Mouse (Mus musculus): ENCODE measurements around the gene Dbr1. TPM values are rescaled to one million over a fixed set of nuclear protein-coding genes. Genes with fewer than 3 reads are reported as not detected.

The Dbr1 gene
- polyA plus RNA-seq, 1 experiment = 7.5 TPM

GRCm38 (mm10) chr9:99553049-99553448, 22.6 kb upstream of the Dbr1 start:
- Histone ChIP-seq H3K79me2 (ENCODE audit: control insufficient read depth, insufficient read depth) (peaks cover 69% of the 10 kb centered on the region), H3K36me3 (ENCODE audit: control insufficient read depth, insufficient read depth) (no peaks in the 10 kb centered on the region), H3K27me3 (ENCODE audit: control insufficient read depth, insufficient read depth, insufficient read length) (no peaks in the 10 kb centered on the region), H3ac (ENCODE audit: control insufficient read depth, insufficient read length) (no peak overlapping the region), H3K4me3 (no peak overlapping the region), H3K4me2 (ENCODE audit: low read depth) (no peak overlapping the region)
- TF ChIP-seq MYOG (IDR thresholded peaks at IDR 0.05; ENCODE audit: control insufficient read depth in 1 of 3, insufficient read depth in 1 of 3, insufficient read length in 2 of 3, low read depth in 2 of 3) (no peak), REST (IDR thresholded peaks at IDR 0.05; ENCODE audit: insufficient read depth, insufficient read length) (no peak), TCF3 (IDR thresholded peaks at IDR 0.05; ENCODE audit: insufficient read length, low read depth) (no peak), SRF (IDR thresholded peaks at IDR 0.05; ENCODE audit: control insufficient read depth, insufficient read length, low read depth) (no peak), MAX (IDR thresholded peaks at IDR 0.05; ENCODE audit: low read depth) (no peak), TCF12 (IDR thresholded peaks at IDR 0.05; ENCODE audit: insufficient read depth, poor library complexity, severe bottlenecking) (no peak), E2F4 (IDR thresholded peaks at IDR 0.05; ENCODE audit: insufficient read depth) (no peak), POLR2A (IDR thresholded peaks at IDR 0.05; ENCODE audit: insufficient read length, low read depth) (no peak), CEBPB (IDR thresholded peaks at IDR 0.05; ENCODE audit: insufficient read depth, poor library complexity, severe bottlenecking) (no peak), MYOD1 (IDR thresholded peaks at IDR 0.05; ENCODE audit: control insufficient read depth in 1 of 3, insufficient read length in 2 of 3, low read depth in 2 of 3) (no peak), POLR2AphosphoS2 (IDR thresholded peaks at IDR 0.05; ENCODE audit: insufficient read length, low read depth) (no peak), USF1 (IDR thresholded peaks at IDR 0.05; ENCODE audit: low read depth) (no peak)

- Histone ChIP-seq H3K36me3 (ENCODE audit: control insufficient read depth, insufficient read depth) (no peaks in the 10 kb centered on the region), H3K79me2 (ENCODE audit: control insufficient read depth, insufficient read depth) (peaks cover 79% of the 10 kb centered on the region), H3K27me3 (ENCODE audit: control insufficient read depth, insufficient read depth, insufficient read length) (no peaks in the 10 kb centered on the region), H3ac (ENCODE audit: control insufficient read depth, insufficient read length) (no peak overlapping the region), H3K4me3 (no peak overlapping the region), H3K4me2 (ENCODE audit: low read depth) (no peak overlapping the region)
- no peak for TF ChIP-seq MYOG (IDR thresholded peaks at IDR 0.05; ENCODE audit: control insufficient read depth in 1 of 3, insufficient read depth in 1 of 3, insufficient read length in 2 of 3, low read depth in 2 of 3)
- no peak for TF ChIP-seq SRF (IDR thresholded peaks at IDR 0.05; ENCODE audit: control insufficient read depth, insufficient read length, low read depth)
- no peak for TF ChIP-seq USF1 (IDR thresholded peaks at IDR 0.05; ENCODE audit: low read depth)
- no peak for TF ChIP-seq MAX (IDR thresholded peaks at IDR 0.05; ENCODE audit: low read depth)
- TF ChIP-seq REST (IDR thresholded peaks at IDR 0.05; ENCODE audit: insufficient read depth, insufficient read length) = no peak
- TF ChIP-seq POLR2A (IDR thresholded peaks at IDR 0.05; ENCODE audit: insufficient read length, low read depth) = no peak
- TF ChIP-seq MYOD1 (IDR thresholded peaks at IDR 0.05; ENCODE audit: control insufficient read depth in 1 of 3, insufficient read length in 2 of 3, low read depth in 2 of 3) = no peak
- no peak for TF ChIP-seq E2F4 (IDR thresholded peaks at IDR 0.05; ENCODE audit: insufficient read depth)
- no peak for TF ChIP-seq POLR2AphosphoS2 (IDR thresholded peaks at IDR 0.05; ENCODE audit: insufficient read length, low read depth)
- no peak for TF ChIP-seq CEBPB (IDR thresholded peaks at IDR 0.05; ENCODE audit: insufficient read depth, poor library complexity, severe bottlenecking)
- TF ChIP-seq TCF3 (IDR thresholded peaks at IDR 0.05; ENCODE audit: insufficient read length, low read depth) = no peak
Observed at GRCm38 (mm10) chr9:99554052-99554451, 21.5 kb upstream of the Dbr1 start.

- no peak for TF ChIP-seq E2F4 (IDR thresholded peaks at IDR 0.05; ENCODE audit: insufficient read depth)
- no peak for TF ChIP-seq TCF3 (IDR thresholded peaks at IDR 0.05; ENCODE audit: insufficient read length, low read depth)
- no peak for TF ChIP-seq MYOG (IDR thresholded peaks at IDR 0.05; ENCODE audit: control insufficient read depth in 1 of 3, insufficient read depth in 1 of 3, insufficient read length in 2 of 3, low read depth in 2 of 3)
- TF ChIP-seq POLR2A (IDR thresholded peaks at IDR 0.05; ENCODE audit: insufficient read length, low read depth) = no peak
- TF ChIP-seq TCF12 (IDR thresholded peaks at IDR 0.05; ENCODE audit: insufficient read depth, poor library complexity, severe bottlenecking) = no peak
Observed at GRCm38 (mm10) chr9:99555253-99555652, 20.3 kb upstream of the Dbr1 start.

GRCm38 (mm10) chr9:99557580-99558300, 17.9 kb upstream of the Dbr1 start:
- Histone ChIP-seq H3K36me3 (ENCODE audit: control insufficient read depth, insufficient read depth) (no peaks in the 10 kb centered on the region), H3K4me2 (ENCODE audit: low read depth) (no peak overlapping the region), H3K79me2 (ENCODE audit: control insufficient read depth, insufficient read depth) (peaks cover 98% of the 10 kb centered on the region), H3K4me3 (no peak overlapping the region), H3ac (ENCODE audit: control insufficient read depth, insufficient read length) (no peak overlapping the region), H3K27me3 (ENCODE audit: control insufficient read depth, insufficient read depth, insufficient read length) (no peaks in the 10 kb centered on the region)
- TF ChIP-seq MAX (IDR thresholded peaks at IDR 0.05; ENCODE audit: low read depth) (no peak), POLR2A (IDR thresholded peaks at IDR 0.05; ENCODE audit: insufficient read length, low read depth) (no peak), CEBPB (IDR thresholded peaks at IDR 0.05; ENCODE audit: insufficient read depth, poor library complexity, severe bottlenecking) (no peak), MYOD1 (IDR thresholded peaks at IDR 0.05; ENCODE audit: control insufficient read depth in 1 of 3, insufficient read length in 2 of 3, low read depth in 2 of 3) (no peak), POLR2AphosphoS2 (IDR thresholded peaks at IDR 0.05; ENCODE audit: insufficient read length, low read depth) (no peak), MYOG (IDR thresholded peaks at IDR 0.05; ENCODE audit: control insufficient read depth in 1 of 3, insufficient read depth in 1 of 3, insufficient read length in 2 of 3, low read depth in 2 of 3) (no peak)

More at GRCm38 (mm10) chr9:99555253-99555652, 20.3 kb upstream of the Dbr1 start:
- Histone ChIP-seq H3K27me3 (ENCODE audit: control insufficient read depth, insufficient read depth, insufficient read length) (no peaks in the 10 kb centered on the region), H3K36me3 (ENCODE audit: control insufficient read depth, insufficient read depth) (no peaks in the 10 kb centered on the region), H3K79me2 (ENCODE audit: control insufficient read depth, insufficient read depth) (peaks cover 91% of the 10 kb centered on the region), H3ac (ENCODE audit: control insufficient read depth, insufficient read length) (no peak overlapping the region), H3K4me2 (ENCODE audit: low read depth) (no peak overlapping the region), H3K4me3 (no peak overlapping the region)

Data from myocyte (in vitro differentiated cells).